Mouse (Mus musculus): ENCODE results near the gene Sertad2.

GRCm38 (mm10) chr11:20642321-20642720, 99.3 kb downstream of the Sertad2 start:
- TF ChIP-seq POLR2A (IDR thresholded peaks at IDR 0.05; ENCODE audit: insufficient read depth, low read depth, low read length) (no peak), CTCF (IDR thresholded peaks at IDR 0.05) (no peak), EP300 (IDR thresholded peaks at IDR 0.05; ENCODE audit: insufficient read depth, low read depth, low read length) (no peak)
